Mouse (Mus musculus): ENCODE measurements around the gene Trem2.

DNA sequence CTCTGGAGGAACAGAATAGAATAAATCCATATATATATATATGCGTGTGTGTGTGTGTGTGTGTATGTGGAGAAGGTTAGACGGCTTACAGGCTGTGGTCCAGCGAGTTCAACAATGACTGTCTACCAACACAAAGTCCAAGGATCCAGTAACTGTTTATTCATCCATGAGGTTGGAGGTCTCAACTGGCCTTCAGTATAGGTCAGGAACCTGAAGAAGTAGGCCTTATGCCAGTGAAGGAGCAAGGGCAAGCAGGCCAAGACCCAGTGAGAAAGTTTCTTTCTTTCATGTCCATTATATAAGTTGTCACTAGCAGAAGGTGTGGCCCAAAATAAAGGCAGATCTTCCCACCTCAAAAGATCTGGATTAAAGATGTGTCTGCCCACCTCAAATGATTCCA is 56.5 kb downstream of the Trem2 start:
- TF ChIP-seq CTCF (IDR thresholded peaks at IDR 0.05; ENCODE audit: borderline replicate concordance, control insufficient read depth, extremely low read depth, insufficient read depth, low read length, poor library complexity) (no peak), POLR2A (IDR thresholded peaks at IDR 0.05; ENCODE audit: control insufficient read depth, extremely low read depth, insufficient read depth, low read length, poor library complexity) (no peak)

All from thymus, adult 2 months (tissue).